Mouse (Mus musculus): ENCODE measurements around the gene Nphs2.
"Not testable (repeated sequence)": the region's sequence is repeated elsewhere in the genome, so short reads cannot be mapped to it uniquely, and the experiment has no call there.

The Nphs2 gene

DNA sequence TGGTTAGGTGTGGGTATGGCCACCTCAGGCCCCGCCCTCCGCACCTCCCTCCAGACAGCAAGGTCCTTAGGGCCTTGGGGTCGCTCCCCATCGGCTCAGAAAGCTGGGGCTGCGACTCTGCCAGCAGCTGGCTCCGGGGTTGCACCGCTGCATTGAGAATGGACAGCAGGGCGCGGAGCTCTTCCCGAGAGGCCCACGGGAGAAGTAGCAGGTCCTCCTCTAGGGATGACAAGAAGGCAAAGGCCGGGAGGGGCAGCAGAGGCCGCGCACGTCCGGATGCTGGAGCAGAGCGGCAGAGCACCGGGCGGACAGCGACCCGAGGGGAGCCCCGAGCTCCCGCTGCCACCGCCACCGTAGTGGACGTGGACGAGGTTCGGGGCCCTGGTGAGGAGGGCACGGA is at the start of gene Nphs2:
TSS of gene Nphs2 (plus strand) at position 98 of the 400 bp plus-strand sequence.
- DNase-seq: no peak

DNA sequence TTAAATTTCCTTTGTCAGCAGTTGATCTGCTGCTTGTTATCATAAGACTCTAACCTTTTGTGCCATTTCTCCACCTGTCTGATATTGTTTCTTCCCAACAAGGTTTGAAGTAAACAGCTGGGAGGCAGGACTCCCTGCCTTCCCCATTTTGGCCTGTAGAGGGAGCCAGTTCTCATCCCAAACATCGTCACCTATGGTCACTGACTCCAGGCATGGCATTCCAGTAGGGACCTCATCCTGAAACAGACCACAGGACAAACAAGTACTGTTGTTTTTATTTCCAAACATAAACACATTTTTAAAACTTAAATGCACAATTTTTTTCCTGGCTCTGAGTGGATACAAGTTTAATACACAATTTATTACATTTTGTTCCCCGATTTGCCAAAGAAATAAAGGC is 47.2 kb upstream of the Nphs2 start:
- DNase-seq: peak; percentile 35

DNA sequence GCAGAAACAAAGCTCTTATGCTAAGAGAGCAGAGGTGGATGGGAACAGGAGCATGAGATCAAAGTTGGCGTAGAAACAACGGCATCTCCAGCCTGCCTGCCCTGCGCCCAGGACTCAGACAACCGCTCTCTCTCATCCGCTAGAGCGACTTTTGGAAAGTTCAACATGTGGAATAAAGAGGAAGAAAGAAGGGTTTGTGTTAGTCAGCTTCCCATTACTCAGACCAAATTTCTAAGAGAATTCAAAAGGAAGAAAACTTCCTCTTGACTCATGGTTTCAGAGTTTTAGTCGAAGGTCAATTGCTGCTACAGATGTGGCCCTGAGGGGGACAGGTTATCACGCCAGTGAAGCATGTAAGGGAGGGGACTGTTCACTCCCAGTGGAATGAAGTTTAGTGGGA is 46.6 kb upstream of the Nphs2 start:
- no peak for DNase-seq

DNA sequence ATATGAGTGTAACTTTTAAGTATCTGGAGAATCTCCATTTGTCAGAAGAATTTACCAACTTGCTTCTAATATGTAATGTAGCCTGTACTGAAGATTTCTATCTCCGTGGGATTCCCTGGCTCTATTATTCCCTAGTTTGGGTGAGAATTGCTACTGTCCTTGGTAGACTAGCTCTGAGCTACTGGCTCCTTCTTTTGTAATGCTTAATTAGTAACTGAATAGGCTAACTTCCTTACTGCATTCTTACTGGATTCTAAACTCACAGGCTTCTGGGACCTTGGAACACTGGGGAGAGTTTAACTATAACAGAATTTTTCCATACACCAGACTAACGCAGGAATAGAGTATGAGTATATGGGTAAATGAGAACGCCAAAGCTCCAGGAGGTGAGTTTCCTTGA is 42.0 kb upstream of the Nphs2 start:
- DNase-seq: peak; percentile 9

DNA sequence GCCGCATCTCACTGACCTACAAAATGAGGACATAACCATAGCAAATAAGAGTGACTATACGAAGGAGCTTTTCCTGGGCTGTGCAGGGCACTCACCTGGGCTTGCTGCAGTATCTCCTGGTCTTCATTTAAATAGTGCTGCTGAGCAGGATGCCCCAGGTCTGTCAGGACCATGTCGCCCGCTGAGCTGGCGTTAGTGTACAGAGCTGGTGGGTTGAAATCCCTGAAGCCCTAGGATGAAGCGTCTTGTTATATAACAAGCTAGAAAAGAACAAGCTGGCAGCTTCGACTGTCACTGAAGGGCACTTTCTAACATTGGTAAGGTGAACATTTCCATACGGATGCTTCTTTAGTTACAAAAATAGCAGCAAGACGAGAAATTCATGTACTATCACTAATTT is 40.1 kb upstream of the Nphs2 start:
- DNase-seq: no peak

DNA sequence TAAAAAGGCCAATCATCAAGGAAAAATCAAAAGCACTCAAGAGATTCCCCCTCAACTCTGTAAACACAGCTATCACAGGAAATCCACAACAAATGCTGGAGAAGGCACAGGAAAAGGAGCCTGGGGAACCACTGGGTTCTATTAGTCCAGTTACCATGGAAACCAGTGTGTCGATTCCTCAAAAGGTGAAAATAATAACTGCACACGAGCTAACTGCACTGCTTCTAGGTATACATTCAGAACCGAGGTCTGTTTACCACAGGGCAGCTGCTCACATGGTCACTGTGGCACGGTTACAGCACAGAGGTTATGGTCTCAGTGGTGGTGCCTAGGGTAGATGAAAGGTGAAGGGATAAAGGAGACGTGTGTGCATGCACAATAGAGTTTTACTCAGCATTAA is 38.9 kb upstream of the Nphs2 start:
- no peak for DNase-seq

DNA sequence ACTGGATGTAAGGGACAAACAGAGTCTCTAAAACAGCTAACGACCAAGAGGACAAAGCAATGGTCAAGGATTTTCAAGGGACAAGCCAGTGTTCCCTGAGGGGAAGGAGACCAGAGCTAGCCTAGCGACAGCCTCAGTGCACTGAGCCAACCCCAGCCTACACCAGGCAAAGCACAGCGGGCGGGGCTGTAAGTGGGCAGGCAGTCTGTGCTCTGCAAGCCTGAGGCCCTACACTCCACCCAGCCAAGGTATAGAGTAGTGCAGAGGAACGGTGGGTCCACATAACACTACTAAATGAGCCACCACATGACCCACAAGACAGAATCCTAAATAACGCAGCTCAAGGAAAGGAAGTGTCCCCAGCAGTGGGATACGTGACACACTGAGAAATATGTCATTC is 36.9 kb upstream of the Nphs2 start:
- DNase-seq: no peak

DNA sequence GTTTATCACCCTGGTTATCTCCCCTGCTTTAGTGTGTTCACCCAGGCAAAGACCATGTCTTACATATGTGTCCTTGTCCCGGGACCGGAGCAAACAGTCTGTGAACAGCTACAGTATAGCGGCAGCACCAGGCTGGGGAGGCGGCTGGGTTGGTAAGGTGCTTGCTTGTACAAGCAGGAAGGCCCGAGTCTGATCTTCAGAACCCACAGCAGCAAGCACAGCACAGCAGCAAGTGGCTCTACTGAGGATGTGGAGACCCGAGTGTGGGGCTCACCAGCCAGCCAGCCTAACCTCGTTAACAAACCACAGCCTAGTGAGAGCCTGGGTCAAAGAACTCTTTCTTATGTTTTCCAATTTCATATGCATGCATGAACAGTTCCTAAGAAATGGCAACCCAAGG is 30.4 kb upstream of the Nphs2 start:
- DNase-seq: no peak

DNA sequence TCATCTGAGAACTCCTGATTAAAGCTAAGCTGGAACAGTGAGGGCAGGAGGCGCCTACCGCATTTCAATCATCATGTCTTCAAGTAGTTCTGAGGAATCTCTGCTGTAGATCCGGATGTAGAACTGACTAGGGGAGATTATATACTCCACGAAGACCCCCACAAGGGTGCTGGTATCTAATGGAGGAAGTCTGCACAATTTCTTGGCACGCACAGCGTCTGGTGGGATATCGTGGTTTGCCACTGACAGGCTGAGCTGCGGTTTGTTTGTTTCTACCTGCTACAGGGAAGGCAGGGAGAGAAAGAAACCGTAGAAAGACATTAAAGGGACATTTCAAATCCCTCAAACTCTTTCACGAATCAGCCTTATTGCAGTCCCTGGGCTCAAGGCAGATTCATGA is 26.3 kb upstream of the Nphs2 start:
- no peak for DNase-seq

DNA sequence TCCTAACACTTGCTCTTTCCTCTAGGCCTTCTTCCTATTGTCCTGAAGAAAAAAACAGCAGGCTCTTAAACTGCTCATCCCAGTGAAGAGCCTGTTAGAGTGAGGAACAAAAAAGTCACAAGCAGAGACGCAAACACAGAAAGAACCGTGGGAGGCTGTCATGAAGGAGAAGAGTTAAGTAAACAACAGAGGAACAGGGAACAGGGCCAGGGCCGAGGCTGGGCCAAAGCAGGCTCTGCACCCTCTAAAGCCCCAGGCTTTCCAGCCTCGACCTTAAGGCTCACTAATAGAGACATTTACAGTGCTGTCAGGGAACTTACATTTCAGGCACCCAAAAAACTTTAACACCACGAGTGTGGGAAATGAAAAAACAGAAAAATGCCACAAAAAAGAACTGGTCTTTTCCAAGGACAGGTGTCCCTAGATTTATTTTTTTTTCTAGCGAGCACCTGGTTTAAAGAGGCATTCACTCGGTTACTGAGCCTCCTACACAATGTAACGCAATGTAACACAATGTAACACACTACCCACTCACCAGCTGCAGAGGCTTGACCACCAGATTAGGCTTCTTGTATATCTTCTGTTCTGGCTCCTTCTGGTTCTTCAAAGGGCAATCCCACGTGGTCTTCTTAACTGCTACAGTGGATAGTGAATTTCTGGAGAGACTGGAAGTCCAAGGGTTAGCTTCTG is 25.5 kb upstream of the Nphs2 start:
- no peak for DNase-seq

DNA sequence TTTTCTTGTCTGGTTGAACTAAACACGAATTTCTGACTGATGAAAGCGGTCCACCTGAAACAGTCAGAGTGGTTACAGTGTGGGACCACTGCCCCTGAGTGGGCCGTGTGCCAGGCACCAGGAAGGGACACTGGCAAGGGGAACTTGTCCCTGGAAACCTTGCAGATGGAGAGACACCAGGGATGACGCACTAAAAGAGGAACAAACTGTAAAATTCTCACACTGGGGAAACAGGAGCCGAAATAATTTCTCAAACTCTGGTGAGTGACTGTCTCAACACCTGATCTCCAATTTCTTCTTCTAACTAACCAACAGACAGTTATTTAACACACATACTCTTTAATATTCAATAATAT is 25.0 kb upstream of the Nphs2 start:
- no peak for DNase-seq

DNA sequence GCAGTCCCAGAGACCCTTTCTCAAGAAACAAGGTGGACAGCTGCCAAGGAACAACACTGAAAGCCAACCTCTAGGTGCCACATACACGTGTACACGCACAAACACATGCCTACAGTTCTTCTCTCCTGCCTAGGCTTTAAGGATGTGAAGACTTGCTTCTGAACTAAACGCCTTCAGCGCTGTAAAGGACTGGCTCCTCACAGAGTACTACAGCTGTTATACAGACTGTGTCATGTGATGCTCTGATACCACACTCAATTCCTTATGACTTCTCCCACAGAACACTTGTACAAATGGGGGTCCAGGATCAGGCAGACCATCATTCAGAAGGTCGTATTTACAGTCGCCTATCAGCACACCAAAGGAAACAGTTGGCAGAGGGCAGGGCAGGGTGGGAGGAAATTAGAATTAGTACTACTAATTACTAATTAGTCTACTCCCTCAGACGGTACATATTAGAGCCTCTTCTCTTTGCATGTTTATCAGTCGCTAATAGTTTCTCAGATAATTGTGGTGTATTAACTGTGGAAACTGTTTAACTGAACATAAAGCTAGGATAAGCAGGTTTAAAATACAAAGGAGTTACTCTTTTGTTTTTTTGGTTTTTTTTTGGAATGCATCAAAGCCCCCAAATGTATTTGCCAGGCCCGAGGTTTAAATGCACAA is 21.8 kb upstream of the Nphs2 start:
- DNase-seq: no peak

DNA sequence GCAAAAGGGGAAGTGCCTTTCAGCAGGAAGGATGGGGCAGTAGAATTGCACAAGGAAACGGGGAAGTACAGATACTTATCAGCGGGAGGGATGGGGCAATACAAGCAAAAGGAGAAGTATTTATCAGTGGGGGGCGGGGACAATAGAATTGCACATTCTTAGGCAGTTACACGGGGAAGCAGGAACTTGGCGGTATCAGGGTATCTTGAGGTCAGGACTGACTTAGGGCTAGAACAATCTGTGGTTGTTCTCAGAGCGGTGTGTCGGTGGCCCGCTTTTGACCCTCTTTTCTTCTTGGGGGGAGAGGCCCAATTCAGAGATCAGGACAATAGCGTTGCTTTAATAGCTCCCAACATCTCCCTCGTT is 21.3 kb upstream of the Nphs2 start:
- DNase-seq: not testable (repeated sequence)

DNA sequence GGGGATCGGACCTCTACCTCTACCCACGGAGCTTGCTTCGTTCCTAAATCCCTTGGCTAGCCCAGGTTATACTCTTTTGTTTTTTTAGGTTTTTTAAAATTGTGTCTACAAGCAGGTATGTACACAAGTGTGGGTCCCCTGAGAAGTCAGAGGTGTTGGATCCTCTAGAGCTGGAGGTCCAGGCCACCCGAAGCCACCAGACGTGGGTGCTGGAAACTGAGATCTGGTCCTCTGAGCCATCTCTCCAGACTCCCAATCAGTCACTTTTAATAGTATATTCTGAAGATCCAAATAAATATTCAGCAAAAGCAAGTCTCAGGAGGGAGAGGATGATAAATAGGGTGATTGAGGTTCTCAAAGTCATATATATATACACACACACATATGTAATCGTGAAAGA is 20.5 kb upstream of the Nphs2 start:
- no peak for DNase-seq

DNA sequence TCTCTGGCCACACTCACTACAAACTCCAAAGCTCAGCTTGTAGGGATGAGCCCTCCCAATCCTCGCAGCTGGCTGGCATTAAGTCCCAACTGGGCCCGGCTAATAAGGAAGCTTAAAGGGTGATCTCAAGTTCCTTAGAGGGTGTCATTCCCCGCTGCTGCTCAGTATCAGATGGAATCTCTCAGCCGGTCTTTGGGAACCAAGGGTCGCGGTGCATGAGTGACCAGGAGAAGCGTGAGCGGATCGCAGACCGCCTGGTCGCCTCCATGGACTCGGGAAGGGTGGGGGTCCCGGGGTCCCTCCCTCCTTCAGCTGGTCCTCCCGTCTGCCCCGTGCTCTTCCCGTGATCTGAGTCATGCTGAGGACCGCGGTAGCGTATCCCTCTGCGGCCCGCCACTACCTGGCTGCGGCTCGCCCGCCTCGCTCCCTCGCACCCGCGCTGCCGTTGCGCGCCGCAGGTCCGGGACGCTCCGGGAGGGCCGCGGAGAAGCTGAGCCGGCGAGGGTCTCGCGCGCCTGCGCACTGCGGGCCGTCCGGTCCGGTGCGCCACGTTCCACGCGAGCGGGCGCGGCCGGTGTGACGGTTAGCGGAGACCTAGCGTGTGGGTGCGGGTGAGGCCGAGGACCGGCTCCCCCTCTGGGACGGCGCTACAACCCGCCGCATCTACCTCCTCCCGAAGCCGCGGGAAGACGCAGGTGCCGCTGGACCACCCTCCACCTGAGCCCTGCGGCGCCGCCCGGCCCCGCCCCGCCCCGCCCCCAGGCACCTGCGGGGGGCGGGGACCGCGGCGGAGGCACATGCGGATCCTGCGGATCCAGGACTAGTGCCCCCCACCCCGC is 7.4 kb upstream of the Nphs2 start, which contains the start of gene Tdrd5:
TSS of gene Tdrd5 (minus strand) at position 754 of the 839 bp plus-strand sequence.
- DNase-seq: no peak

DNA sequence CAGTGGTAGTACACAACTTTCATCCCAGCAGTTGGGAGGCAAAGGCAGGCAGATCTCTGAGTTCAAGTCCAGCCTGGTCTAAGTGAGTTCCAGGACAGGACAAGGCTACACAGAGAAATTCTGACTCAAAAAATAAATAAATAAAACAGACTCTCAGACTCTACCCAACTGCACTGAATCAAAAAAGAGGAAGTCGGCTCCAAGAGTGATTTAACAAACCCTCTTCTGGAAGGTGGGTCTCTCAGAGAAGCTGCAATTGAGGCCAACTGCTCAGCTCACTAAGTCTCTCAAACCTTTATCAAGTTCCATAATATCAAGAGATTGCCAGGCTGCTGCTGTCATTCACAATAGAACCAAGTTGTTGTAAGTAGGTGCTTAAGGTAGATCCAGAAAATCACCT is 1.9 kb upstream of the Nphs2 start:
- DNase-seq: no peak

DNA sequence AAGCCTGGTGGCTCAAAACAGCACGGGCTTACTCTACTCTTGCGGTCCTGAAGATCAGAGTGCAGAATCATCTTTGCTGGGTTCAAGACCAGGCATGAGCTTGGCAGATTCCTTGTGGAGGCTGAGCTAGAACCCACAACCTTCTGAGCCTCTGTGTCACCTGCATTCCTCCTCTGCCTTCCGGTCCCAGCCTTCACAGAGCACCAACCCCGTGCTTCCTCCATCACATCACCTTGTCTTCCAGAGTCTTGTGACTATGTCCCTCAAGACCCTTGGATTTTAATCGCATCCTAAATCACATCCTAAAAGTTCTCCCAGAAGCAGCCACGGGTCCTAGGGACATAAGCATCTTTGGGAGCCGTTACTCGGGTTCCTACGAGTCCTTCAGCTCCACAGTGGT is 12.6 kb downstream of the Nphs2 start:
- no peak for DNase-seq

DNA sequence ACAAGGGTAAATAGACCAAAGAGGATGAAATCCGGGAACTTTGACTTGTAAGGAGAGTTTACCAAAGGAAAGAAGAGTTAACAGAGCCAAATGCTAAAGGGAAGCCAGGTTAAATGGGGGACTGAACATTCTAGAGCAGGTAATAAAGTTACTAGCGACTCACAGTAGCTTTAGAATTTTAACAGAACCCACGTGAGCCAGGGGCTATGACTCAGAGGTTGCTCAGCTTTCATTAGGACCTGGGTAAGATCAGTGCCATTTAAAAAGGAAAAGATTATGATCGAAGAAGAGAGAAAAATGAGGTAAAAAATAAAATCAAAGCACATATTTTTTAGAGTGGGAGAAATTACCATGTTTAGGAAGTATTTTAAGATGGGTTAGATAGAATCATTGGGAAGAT is 30.3 kb downstream of the Nphs2 start:
- DNase-seq: no peak

DNA sequence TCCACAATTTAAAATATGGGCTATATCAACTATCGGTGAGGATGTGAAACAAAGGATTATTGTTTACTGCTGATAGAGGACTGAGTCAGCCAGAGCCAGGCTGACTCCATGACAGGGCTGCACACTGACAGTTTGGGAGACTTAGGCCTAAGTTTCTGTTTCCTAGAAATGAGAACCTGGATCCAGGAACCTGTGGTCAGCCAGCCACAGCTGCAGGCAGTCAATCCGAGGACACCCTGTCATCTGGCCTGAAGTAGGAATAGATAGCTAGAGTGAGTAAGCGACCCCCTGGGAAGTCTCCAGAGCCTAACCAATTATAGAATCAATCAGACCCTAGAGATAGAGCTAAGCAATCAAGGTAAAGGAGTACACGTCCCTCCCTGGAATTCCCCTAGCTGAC is 33.9 kb downstream of the Nphs2 start:
- DNase-seq: no peak

DNA sequence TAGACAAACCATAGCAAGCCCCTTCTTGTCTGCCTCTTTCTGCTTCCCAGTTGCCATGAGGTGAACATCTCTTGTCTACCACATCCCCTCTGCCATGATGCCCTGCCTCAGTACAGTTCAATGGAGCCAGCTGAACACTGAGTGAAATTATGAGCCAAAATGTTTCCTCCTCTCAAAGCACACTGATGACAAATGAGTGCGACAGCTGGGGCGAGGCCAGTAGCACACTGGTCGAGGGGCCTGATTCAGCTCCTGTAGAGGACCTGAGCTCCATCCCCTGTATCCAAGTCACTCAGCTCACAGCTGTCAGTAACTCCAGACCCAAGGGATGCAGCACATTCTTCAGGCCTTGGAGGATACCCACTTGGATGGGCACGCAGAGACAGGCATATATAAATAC is 35.1 kb downstream of the Nphs2 start:
- no peak for DNase-seq

DNA sequence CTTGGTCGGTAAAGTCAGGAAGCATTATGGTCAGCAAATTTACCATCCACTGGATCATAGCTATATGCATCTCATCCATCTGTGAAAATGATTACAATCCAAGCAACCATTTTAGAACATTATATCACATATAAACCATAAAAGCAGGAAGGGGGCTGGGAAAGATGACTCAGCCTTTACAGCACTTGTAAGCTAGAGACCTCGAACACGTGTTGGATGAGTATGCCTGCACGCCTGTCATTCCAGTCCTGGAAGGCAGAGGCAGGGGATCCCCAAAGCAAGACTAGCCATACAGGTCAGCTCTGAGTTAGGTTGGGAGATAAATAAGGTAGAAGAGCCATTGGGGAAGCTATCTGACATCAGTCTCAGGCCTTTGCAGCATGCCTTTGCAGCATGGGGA is 38.5 kb downstream of the Nphs2 start:
- no peak for DNase-seq

DNA sequence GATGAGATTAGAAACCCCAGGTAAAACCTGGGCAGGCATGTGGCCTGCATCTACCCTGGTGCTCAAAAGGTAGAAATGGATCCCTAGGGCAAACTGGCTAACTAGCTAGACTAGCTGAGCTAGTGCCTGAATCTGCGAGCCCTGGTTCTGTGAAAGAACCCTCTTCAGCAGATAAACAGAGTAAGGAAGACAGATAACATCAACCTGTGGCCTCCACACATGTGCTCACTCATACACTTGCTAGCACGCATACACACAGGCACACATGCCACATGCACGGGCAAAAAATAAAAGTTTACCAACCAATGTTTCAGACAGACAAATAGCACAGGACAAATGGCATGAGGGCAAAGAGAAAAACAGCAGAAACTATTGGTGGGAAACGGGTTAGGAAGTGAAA is 39.9 kb downstream of the Nphs2 start:
- DNase-seq: no peak

DNA sequence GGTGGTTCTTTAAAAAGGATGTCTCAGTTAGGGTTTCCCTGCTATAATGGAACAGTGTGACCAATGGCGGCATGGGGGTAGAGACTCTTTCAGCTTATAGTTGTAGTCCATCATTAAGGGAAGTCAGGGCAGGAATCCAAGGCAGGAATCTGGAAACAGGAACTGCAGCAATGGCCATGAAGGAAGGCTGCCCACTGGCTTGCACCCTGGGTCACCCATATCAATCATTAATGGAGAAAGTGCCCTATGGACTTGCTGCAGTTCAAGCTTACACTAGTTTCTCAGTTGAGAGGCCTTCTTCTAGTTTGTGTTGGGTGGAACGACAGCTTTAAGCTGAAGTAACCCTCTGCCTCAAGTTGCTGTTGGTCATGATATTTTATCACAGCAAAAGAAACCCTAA is 41.9 kb downstream of the Nphs2 start:
- DNase-seq: peak; percentile 57

DNA sequence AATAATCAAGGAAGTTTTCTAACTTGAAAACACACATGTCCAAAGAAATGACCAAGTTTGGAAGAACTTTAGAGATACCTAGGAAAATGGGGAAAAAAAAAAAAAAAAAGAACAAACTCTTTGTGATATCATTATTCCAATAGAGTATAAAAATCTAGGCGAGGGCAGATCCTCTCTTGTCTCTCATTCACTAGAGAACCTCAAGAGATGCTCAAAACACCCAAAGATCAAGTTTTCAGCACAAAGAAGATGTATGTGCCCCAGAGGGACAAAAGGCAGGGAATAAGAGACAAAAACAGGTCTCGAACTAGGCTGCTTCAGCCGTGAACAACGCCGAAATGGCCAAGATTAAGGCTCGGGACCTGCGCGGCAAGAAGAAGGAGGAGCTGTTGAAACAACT is 55.2 kb downstream of the Nphs2 start, which contains the start of gene Gm2000:
TSS of gene Gm2000 (plus strand) at position 301 of the 400 bp plus-strand sequence.
- no peak for DNase-seq

Data from kidney, adult 11 months (tissue).